Mouse (Mus musculus) left cerebral cortex, adult 18-20 months (tissue): Measurements from ENCODE around the gene Spred2. TPM values are rescaled to one million over a fixed set of nuclear protein-coding genes. Genes with fewer than 3 reads are reported as not detected.
"Not testable (repeated sequence)": the region's sequence is repeated elsewhere in the genome, so short reads cannot be mapped to it uniquely, and the experiment has no call there.

Experiments
- DNase-seq, 2 experiments: peaks; one replicate each; pipeline ENCODE4 v3.0.0; 2021 to 2022; ENCODE audit warnings: low spot score in 2 of 2, mixed read lengths in 1 of 2
- total RNA-seq, 2 experiments: library from RNA; stranded (reverse); gene quantifications; 2 replicates each; pipeline ENCODE4 v1.2.3; 2021

The Spred2 gene
- total RNA-seq, 2 experiments from 2014 or later, result 99.8 to 122 TPM

DNA sequence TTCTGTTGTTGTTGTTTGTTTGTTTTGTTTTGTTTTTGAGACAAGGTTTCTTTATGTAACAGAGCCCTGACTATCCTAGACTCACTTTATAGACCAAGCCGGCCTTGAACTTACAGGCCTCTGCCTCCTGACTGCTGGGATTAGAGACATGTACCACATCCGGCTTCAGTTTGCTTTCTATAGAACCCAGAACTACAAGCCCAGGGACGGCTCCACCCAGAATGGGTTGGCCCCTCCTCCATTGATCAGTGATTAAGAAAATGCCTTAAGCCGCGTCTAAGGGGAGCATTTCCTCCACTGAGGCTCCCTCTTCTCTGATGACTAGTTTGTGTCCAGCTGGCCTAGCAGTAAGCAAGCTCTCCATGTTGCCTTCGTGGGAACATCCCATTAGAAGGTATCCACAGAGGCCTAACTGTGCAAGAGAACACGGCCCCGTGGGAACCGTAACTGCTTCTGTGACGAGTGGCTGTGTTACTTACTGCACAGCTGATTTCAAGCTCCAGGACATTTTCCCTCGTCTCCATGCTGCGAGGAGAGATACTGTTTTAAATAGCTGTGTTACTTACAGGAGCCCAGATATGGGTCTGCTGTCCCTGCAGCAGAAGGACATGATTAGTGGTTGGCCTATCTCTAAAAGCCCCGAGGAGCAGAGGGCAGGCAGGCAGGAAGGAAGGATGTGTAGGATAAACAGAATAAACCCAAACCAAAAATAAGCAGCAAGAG, 128.8 kb downstream of the Spred2 start:
- DNase-seq, result no peak

DNA sequence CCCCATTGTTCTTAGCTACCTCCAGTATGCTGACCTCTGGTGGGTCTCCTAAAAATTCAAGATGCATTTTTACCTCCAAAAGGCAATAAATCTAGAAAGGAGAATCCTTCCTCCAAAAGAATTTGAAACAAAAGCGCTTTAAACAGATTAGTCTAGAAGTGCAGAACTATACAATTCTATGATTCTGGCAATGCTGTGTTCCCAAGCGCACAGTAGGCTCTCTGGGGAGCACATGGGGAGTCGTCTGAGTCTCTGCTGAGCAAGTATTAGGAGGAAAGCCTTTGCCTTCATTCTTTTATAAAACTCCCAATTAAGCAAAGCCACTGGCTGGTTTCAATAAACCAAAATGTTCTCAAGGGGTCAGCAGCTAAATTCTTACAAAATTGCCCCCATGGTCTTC, 129.8 kb downstream of the Spred2 start:
- DNase-seq, result no peak

DNA sequence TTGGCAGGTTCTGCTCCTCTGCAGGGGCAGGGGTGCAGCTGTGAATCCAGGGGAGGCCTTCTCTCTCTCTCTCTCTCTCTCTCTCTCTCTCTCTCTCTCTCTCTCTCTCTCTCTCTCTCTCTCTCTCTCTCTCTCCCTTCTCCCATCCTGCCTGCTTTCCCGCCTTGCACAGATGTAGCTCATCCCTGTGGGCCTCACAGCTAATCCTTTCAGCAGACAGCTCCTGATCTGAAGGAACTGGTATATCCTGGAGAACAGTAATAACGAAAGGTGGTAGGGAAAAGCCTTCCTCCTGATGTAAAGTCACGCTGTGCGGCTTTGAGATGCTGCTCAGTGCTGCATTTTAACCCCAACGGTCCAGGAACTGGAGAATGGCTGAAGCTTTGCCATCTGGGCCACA, 130.4 kb downstream of the Spred2 start:
- no peak for DNase-seq

DNA sequence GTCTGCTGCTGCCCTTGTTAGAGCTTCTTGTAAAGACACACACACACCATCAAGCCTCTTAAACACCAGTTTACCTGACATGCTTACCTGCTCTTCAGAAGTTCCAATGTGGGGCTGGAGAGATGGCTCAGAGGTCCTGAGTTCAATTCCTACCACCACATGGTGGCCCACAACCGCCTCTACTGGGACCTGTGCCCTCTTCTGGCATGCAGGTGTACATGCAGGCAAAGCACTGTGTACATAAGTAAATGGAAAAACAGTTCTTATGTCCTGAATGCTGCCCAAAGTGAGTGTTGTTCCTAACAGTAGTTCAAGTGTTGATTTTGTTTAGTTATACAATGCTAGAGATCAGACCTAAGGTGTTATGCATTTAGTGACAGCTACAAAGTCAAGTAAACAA, 132.0 kb downstream of the Spred2 start:
- no peak for DNase-seq

DNA sequence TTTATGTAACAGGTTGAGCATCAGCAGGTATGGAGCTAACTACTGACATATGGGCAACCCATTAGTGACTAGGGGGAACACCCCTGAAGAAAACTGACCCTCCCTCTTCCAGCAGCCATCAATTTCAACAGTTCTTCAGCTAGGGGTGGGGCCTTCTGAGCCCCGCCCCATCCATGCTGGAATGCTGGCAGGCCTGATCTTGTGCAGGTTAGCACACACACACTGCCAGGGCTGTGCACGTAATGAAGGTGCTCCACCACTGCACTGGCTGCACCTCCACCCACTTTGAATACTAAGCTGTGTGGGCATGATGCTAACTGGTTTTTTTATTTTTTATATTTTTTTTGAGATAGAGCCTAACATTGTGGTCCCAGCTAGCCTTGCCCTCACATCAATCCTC, 133.3 kb downstream of the Spred2 start:
- DNase-seq, result no peak

DNA sequence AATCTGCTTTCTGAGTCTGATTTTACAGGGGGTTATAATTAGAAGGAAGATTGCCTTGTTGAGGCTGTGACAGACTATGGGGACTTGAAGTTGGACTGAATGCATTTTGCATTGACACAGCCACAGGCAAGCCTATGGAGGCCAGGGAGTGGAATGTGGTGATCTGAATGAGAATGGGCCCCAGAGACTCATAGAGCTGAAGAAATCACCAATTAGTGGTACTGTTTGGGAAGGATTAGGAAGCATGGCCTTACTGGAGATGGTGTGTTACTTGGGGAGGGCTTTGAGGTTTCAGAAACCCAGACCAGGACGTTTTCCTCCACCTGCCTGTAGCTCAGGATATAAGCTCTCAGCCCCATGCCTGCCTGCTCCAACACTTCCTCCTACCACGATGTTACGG, 135.6 kb downstream of the Spred2 start:
- no peak for DNase-seq

DNA sequence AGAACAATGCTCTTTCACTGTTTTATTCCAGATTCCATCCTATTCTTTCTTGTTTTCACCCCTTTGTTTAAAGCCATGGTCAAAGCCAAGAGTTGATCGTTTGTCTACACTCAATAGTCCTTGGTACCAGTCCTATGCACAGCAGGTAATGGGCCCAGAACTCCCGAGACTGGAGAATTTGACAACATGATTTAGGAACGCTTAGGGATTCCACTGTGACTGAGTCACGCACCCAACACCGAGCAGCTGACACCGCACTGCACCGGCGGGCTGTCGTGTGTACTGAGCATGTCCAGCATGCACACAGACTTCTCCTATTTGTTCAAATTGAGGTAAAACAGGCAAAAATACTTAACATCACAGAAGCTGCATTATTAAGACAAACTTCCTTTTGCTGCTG, 138.6 kb downstream of the Spred2 start:
- not testable (repeated sequence) for DNase-seq

DNA sequence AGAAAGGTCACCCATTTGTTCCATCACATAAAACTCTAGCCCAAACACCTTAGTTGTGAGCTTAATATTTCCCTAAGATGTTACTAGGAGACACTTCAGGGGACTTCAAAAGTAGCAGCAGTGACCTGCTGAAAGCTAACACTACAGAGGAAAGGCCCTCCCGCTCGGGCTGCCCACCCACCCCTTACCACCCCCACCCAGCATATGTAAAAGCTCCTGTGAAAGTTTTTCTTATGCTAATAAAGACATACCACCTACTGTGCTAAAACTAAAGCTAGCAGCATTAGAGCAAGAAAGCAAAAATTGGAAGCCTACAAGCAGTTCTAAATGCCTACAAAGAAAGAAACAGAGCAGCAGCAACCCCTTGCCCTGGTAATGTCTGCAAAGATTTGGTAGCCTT, 139.9 kb downstream of the Spred2 start:
- not testable (repeated sequence) for DNase-seq

DNA sequence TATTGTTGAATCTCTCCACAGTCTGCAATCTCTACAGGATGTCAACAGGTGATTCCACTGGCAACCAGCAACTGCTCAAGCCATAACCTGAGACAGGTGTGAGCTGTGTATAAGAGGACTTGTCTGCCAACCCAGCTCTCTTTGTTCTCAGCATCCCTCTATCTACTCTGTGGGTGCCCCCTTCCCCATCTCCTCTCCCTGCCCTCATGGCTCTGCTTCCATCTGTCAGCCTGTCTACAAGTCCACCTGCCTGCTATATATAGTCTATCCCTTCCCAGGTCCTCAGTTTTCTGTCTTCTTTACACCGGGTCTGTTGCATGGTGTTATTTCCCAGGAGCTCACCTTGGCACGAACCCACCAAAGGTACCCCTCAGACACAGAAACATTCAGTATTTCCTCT, 140.8 kb downstream of the Spred2 start:
- DNase-seq, result no peak

DNA sequence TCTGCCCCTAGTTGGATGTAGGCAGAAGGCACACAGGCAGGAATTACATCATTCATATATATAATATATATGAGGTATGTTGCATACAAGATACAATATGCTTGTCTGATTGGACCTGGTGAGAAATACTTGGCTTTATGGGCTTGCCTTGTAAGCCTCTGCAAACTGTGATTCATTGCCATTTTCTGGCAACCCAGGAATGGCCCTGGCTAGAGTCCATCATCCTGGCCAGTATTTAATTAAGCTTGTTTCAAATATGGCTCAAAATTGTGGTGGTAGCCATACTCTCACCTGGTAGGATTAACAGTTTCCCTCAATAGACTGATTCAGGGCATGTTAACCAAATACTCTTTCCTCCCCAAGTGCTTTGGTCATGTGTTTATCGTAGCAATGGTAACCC, 141.9 kb downstream of the Spred2 start:
- no peak for DNase-seq

DNA sequence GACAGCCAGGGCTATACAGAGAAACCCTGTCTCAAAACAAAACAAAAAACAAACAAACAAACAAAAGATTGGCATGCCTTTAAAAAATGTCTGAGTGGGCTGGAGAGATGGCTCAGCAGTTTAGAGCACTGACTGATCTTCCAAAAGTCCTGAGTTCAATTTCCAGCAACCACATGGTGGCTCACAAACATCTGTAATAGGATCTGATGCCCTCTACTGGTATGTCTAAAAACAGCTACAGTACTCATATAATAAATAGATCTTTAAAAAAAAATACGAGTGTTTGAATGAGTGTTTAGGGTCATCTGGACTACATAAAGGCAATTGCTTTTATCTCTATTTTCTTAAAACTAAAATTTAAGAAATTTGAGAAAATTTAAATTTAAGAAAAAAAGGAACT, 143.3 kb downstream of the Spred2 start:
- no peak for DNase-seq

DNA sequence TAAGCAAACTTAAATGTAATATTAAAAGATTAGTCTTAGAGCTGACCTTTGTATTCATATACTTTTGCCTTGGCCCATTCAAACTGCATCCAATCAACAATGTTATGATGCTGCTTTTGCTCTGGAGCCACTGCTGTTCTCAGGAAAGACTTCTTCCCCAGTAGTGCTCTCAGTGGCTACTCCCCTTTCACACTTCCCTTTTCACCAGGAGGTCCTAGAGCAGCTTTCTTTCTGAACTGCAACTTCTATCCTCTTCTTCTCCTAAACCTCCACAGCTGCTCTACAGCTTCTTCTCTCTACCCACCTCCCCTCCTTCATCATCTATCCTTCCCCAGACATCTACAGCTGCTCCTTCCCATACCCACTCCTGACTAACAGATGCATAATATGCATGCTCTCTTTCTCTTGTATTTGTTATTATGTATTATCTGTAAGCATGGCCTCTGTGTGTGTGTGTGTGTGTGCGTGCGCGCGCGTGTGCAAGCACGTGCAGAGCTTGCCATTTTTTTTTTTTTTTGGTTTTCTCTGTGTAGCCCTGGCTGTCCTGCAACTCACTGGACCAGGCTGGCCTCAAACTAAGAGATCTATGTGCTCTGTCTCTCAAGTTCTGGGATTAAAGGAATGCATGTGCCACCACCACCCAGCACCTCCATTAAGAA, 144.3 kb downstream of the Spred2 start:
- DNase-seq, result no peak

DNA sequence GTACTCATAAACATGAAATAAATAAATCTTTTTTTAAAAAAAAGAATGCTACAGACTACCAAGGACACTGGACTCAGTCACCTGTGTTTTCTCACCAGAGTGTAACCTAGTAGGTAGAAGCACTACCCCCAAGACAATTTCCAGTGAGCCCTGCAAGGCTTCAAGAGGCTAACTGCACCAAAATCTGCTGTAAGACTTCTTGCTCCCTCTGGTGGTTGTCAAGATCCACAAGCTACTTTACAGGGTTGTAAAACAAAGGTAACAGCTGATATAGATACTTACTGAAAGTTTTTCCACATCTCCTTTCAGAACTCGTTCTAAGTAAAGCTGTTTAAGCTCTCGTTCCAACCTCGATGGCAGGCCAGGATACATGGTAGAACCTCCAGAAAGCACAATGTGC, 148.0 kb downstream of the Spred2 start:
- DNase-seq, result peak; percentile 23 to 35

DNA sequence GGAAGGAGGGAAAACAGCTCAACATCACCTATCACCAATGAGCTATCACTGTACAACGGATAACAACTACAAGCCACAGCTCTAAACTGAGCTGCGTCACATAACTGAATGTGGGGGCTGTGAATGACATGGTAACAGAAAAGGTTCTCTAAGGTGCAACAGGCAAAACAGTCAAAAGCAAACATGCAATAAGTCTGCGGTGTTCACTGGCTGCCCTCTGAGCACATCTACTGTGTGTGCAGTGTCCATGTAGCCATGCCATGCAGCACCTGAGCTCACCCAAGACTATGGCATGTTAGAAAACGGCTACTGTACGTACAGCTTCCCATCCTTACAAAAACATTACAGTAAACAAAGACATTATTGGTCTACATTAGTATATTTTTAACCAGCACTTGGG, 148.7 kb downstream of the Spred2 start:
- DNase-seq, result no peak

Other genes starting within 250 kb of the Spred2 start
- 100 to 1,000 TPM; 280 to 296 TPM for gene Actr2, start 188.5 kb downstream of the Spred2 start, total RNA-seq